Mouse (Mus musculus) cerebellum, postnatal 14 days (tissue): ENCODE measurements at regions not wholly inside any gene's neighbourhood (a gene's known extent, or its start where the extent isn't known, plus 50 kb on each side); places are given as distances from the start of the nearest gene placed in this dataset.

Experiments used
- DNase-seq, 2 experiments: peaks; one replicate each; pipeline ENCODE4 v3.0.0; 2021; ENCODE audit warnings: mixed read lengths in 2 of 2

DNA sequence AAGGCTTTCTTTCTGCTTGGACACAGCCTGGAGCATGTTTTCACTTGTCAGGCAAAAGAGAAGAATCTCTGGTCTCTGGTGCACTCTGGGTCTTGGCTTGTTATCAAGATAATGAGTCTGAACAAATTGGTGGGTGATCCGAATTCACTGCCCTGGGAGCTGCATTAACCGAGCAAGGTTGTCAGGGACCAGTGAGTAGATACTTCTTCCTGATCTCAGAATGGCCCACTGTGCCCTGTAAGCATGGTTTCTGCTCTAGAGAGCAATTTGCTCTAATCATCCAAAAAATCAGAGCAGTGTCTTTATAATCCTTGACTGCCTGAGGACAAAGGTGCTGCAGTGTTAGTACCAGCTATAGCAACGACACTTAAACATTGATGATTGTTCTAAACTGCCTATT, 97.2 kb upstream of the 1500015O10Rik start:
- DNase-seq, result peak in 1 of 2 experiments; percentile 5

DNA sequence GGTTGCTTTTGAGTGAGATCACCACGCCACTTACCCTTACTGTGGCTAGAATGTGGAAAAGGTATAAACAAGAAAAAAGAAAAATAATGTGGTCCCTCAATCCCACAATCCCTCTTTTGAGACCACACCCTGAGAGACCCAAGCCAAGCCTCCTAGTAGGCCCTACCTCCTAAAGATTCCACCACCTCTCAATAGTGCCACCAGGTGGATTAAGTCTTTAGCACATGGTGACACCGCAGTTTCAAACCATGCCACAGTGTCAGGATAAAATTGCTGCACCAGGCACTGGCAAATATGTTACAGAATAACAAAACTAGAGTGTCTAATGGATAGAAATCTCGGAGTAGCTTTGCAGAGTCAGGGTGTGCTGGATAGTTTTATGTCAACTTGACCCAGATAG, 94.7 kb upstream of the 1500015O10Rik start:
- peak; percentile 39 to 43 for DNase-seq

DNA sequence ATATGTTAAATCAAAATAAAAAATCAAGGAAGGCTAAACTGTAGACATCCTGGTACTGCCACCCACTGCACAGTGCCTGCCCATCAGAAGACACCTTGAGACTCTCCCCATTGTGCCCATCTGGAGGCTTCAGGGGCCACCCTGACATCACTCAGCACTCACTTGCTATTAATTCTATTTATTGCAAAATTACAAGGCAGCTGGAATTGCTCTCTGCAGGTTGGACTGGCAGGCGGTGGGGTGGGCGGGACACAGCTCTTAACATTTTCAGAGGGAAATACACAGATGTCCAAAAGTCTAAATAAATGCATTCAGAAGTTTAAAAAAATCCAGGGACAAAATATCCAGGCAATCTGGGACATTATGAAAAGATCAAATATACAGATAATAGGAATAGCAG, 92.4 kb upstream of the 1500015O10Rik start:
- DNase-seq, result no peak

DNA sequence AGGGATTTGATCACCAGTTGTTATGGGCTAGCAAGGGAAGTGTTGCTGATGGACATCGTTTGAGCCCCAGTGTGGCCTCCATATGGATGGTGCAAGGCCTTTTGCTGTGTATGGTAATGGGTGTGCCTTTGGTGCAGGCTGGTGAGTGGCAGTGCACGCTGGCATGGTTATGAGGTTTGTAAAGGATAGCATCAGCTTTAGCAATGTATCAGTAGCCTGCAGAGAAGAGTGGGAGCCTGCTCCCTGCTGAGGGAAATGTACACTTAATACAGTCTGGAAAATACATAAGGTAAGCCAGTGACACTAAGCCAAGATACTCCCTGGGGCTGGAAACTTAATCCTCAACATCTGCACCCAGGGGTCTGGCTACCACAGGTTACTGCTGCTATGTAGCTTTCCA, 58.4 kb upstream of the 1500015O10Rik start:
- DNase-seq, result no peak
